11 mouse cellular contexts compared by ENCODE assay signal in the genomic region with DNA sequence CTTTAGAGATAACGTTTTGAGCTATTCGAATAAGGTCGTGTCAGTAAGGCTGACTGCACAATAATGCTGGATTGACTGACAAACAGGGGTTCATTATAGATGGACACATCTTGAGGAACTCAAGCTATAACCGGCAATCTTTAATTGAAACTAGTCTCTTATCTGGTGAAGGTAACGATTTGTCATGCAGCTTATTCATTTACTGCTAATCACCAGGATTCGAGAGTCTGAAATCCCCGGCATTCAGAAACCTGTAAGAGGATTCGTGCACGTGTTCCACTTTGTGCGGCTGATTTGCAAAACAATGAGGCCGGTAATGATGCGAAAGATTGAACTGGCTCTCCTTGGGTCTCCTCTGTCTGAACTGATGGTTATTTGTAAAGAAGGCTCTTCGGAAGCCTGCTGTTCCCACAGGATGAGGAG.
A peak's percentile ranks its signal among the peaks of the same experiment; 100 is the strongest.
DNase-seq lines count a peak whose midpoint lies in the region; ATAC-seq and TF ChIP-seq lines count a peak whose summit lies in the region.
"Had no signal": no experiment of that assay in that cellular context is flagged by ENCODE, and none has a peak within 500 bp of the region (broad histone marks: within the 10 kb centered on the region; RNA-seq: fewer than 3 reads in every experiment).

No protein-coding gene starts in this region.

- no peak for TF ChIP-seq CTCF in midbrain, postnatal 0 days (IDR thresholded peaks at IDR 0.05)
- TF ChIP-seq CTCF in intestine, postnatal 0 days (IDR thresholded peaks at IDR 0.05; ENCODE audit: low read depth): no peak

- no peak overlapping the region for H3K9ac ChIP-seq in heart, embryonic 12.5 days
- H3K9ac ChIP-seq in midbrain, postnatal 0 days (replicated peaks; ENCODE audit: low read length, poor library complexity, severe bottlenecking): no peak overlapping the region
- no peak overlapping the region for H3K9ac ChIP-seq in intestine, postnatal 0 days (ENCODE audit: low read depth, low read length)
- no peak overlapping the region for H3K9ac ChIP-seq in intestine, embryonic 16.5 days (ENCODE audit: low read depth, low read length)
- H3K9ac ChIP-seq: limb, embryonic 15.5 days had no signal

- no peaks in the 10 kb centered on the region for H3K9me3 ChIP-seq in heart, embryonic 12.5 days (replicated peaks)
- no peaks in the 10 kb centered on the region for H3K9me3 ChIP-seq in hindbrain, embryonic 10.5 days
- no peaks in the 10 kb centered on the region for H3K9me3 ChIP-seq in midbrain, postnatal 0 days (ENCODE audit: low read length)
- H3K9me3 ChIP-seq in intestine, postnatal 0 days (ENCODE audit: control insufficient read depth): no peaks in the 10 kb centered on the region
- no peaks in the 10 kb centered on the region for H3K9me3 ChIP-seq in intestine, embryonic 16.5 days (ENCODE audit: control insufficient read depth, low read length)
- H3K9me3 ChIP-seq: limb, embryonic 15.5 days had no signal

- intact Hi-C loops in heart, postnatal 10 days (cut with DNase I): no loop called here

- H3K27me3 ChIP-seq in heart, embryonic 12.5 days (replicated peaks): no peaks in the 10 kb centered on the region
- H3K27me3 ChIP-seq in hindbrain, embryonic 10.5 days (ENCODE audit: insufficient read depth, poor library complexity, severe bottlenecking): no peaks in the 10 kb centered on the region
- no peaks in the 10 kb centered on the region for H3K27me3 ChIP-seq in midbrain, postnatal 0 days (ENCODE audit: insufficient read depth, low read length)
- H3K27me3 ChIP-seq in intestine, postnatal 0 days (replicated peaks; ENCODE audit: control insufficient read depth, insufficient read depth, low read length): no peaks in the 10 kb centered on the region
- H3K27me3 ChIP-seq in intestine, embryonic 16.5 days (replicated peaks; ENCODE audit: control insufficient read depth, insufficient read depth, low read length): no peaks in the 10 kb centered on the region
- H3K27me3 ChIP-seq: limb, embryonic 15.5 days had no signal

- WGBS in heart, embryonic 12.5 days: 48% methylated on average over 13 of the region's 13 CpGs
- 26% methylated on average over 13 of the region's 13 CpGs for WGBS in hindbrain, embryonic 10.5 days
- 10% methylated on average over 13 of the region's 13 CpGs for WGBS in midbrain, postnatal 0 days
- WGBS in intestine, postnatal 0 days: 70% methylated on average over 13 of the region's 13 CpGs
- WGBS in intestine, embryonic 16.5 days: 65% methylated on average over 13 of the region's 13 CpGs

- H3K4me2 ChIP-seq in heart, embryonic 12.5 days: peak overlapping the region; percentile 31; the same call in 1 of the 2 replicates
- H3K4me2 ChIP-seq in midbrain, postnatal 0 days (ENCODE audit: low read depth, low read length, poor library complexity, severe bottlenecking): peak overlapping the region; percentile 45
- no peak overlapping the region for H3K4me2 ChIP-seq in intestine, postnatal 0 days (replicated peaks; ENCODE audit: low read depth)
- H3K4me2 ChIP-seq in intestine, embryonic 16.5 days (ENCODE audit: low read depth, low read length): no peak overlapping the region
- H3K4me2 ChIP-seq: limb, embryonic 15.5 days had no signal

- no peak overlapping the region for H3K27ac ChIP-seq in heart, embryonic 12.5 days (ENCODE audit: poor library complexity, severe bottlenecking)
- no peak overlapping the region for H3K27ac ChIP-seq in hindbrain, embryonic 10.5 days
- H3K27ac ChIP-seq in midbrain, postnatal 0 days (ENCODE audit: low read depth, low read length): no peak overlapping the region
- H3K27ac ChIP-seq in intestine, postnatal 0 days (ENCODE audit: low read depth, low read length): no peak overlapping the region
- no peak overlapping the region for H3K27ac ChIP-seq in intestine, embryonic 16.5 days (ENCODE audit: low read length)
- H3K27ac ChIP-seq: limb, embryonic 15.5 days had no signal

- H3K4me3 ChIP-seq in heart, embryonic 12.5 days: no peak overlapping the region
- H3K4me3 ChIP-seq in hindbrain, embryonic 10.5 days: peak overlapping the region; percentile 13; the same call in 1 of the 2 replicates
- H3K4me3 ChIP-seq in midbrain, postnatal 0 days (ENCODE audit: low read depth, low read length): peak overlapping the region; percentile 5; the same call in 1 of the 2 replicates
- H3K4me3 ChIP-seq in intestine, postnatal 0 days (ENCODE audit: low read depth, low read length): no peak overlapping the region
- no peak overlapping the region for H3K4me3 ChIP-seq in intestine, embryonic 16.5 days (ENCODE audit: low read length)
- H3K4me3 ChIP-seq: limb, embryonic 15.5 days had no signal

- no peaks in the 10 kb centered on the region for H3K36me3 ChIP-seq in heart, embryonic 12.5 days
- no peaks in the 10 kb centered on the region for H3K36me3 ChIP-seq in hindbrain, embryonic 10.5 days
- H3K36me3 ChIP-seq in midbrain, postnatal 0 days (ENCODE audit: insufficient read depth, low read length): no peaks in the 10 kb centered on the region
- H3K36me3 ChIP-seq in intestine, postnatal 0 days (ENCODE audit: control insufficient read depth, insufficient read depth): no peaks in the 10 kb centered on the region
- H3K36me3 ChIP-seq in intestine, embryonic 16.5 days (ENCODE audit: control insufficient read depth, insufficient read depth, low read length): no peaks in the 10 kb centered on the region
- H3K36me3 ChIP-seq: limb, embryonic 15.5 days had no signal

- ATAC-seq in heart, embryonic 12.5 days (ENCODE audit: insufficient number of reproducible peaks, low FRiP score): no peak
- 0 out of 2 replicates have a peak, but pooled peaks have one; percentile 54 for ATAC-seq in midbrain, postnatal 0 days (ENCODE audit: low FRiP score)
- no peak for ATAC-seq in intestine, postnatal 0 days
- ATAC-seq in intestine, embryonic 16.5 days: no peak

- no peak for DNase-seq in heart, postnatal 10 days
- peak; percentile 6 for DNase-seq in brain, embryonic 18.5 days (ENCODE audit: low read depth, low spot score)
- DNase-seq in hindbrain, embryonic 10.5 days (ENCODE audit: low spot score): peak; percentile 16
- peak; percentile 40 for DNase-seq in midbrain, postnatal 0 days (ENCODE audit: low spot score)
- no peak for DNase-seq in natural killer cell, adult 2 months (ENCODE audit: low spot score in 2 of 2)
- DNase-seq: cerebellum, adult 2 months; lung, postnatal 36 days had no signal

- peaks cover 16% of the 10 kb centered on the region for H3K4me1 ChIP-seq in heart, embryonic 12.5 days (replicated peaks)
- peaks cover 24% of the 10 kb centered on the region for H3K4me1 ChIP-seq in hindbrain, embryonic 10.5 days (replicated peaks)
- H3K4me1 ChIP-seq in midbrain, postnatal 0 days (ENCODE audit: insufficient read depth, low read length): no peaks in the 10 kb centered on the region
- no peaks in the 10 kb centered on the region for H3K4me1 ChIP-seq in intestine, postnatal 0 days (replicated peaks; ENCODE audit: control insufficient read depth, insufficient read depth, low read length)
- H3K4me1 ChIP-seq in intestine, embryonic 16.5 days (ENCODE audit: control insufficient read depth, insufficient read depth, low read length): no peaks in the 10 kb centered on the region
- H3K4me1 ChIP-seq: limb, embryonic 15.5 days had no signal

Comparison
In these comparisons a context has a peak if more than half of its experiments do, and no peak if none do; other contexts are left out.
1. H3K4me2 ChIP-seq: peak in heart, embryonic 12.5 days (single experiment) and midbrain, postnatal 0 days (single experiment); none in intestine, postnatal 0 days (single experiment) and intestine, embryonic 16.5 days (single experiment).
2. H3K4me3 ChIP-seq: peak in hindbrain, embryonic 10.5 days (single experiment) and midbrain, postnatal 0 days (single experiment); none in heart, embryonic 12.5 days (single experiment), intestine, postnatal 0 days (single experiment) and intestine, embryonic 16.5 days (single experiment).
3. DNase-seq: peak in brain, embryonic 18.5 days (single experiment), hindbrain, embryonic 10.5 days (single experiment) and midbrain, postnatal 0 days (single experiment); none in heart, postnatal 10 days (0 of 2) and natural killer cell, adult 2 months (0 of 2).